ENCODE assay signal across 8 mouse cellular contexts in the genomic region with DNA sequence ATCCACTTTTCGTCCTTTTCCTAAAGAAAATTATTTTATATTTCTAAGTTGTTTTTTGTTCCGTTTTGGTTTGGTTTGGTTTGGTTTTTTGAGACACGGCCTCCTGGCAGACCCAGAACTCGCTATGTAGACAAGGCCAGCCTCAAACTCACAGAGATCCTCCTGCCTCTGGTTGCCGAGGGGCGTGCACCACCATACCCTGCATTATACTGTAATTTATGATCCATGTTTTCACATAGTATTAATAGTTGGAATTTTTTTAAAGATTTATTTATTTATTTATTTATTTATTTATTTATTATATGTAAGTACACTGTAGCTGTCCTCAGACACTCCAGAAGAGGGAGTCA. TPM values are rescaled to one million over a fixed set of nuclear protein-coding genes. Genes with fewer than 3 reads are reported as not detected.
DNase-seq lines count a peak whose midpoint lies in the region; ATAC-seq and TF ChIP-seq lines count a peak whose summit lies in the region.

No protein-coding gene starts in this region.

- intact Hi-C loops in heart, postnatal 25 days (cut with DNase I), result loop anchor here (5.0 kb wide), 1 partner anchor 55 kb away; no protein-coding TSS in a partner anchor
- intact Hi-C loops in left cerebral cortex, postnatal 4 days (cut with DNase I), result no loop called here

- H3K4me3 ChIP-seq in heart, embryonic 16.5 days (ENCODE audit: low read length), result peak overlapping the region; percentile 89
- H3K4me3 ChIP-seq in bone marrow, adult 2 months (replicated peaks; ENCODE audit: control insufficient read depth, low read depth, low read length), result peak overlapping the region; percentile 96
- H3K4me3 ChIP-seq in hindbrain, embryonic 14.5 days (replicated peaks; ENCODE audit: low read length), result peak overlapping the region; percentile 65
- peak overlapping the region; percentile 69 for H3K4me3 ChIP-seq in midbrain, embryonic 14.5 days (replicated peaks; ENCODE audit: low read depth, low read length)

- 21% methylated on average over 6 of the region's 6 CpGs for WGBS in heart, embryonic 16.5 days
- 5% methylated on average over 6 of the region's 6 CpGs for WGBS in bone marrow, adult 2 months
- 22% methylated on average over 6 of the region's 6 CpGs for WGBS in hindbrain, embryonic 14.5 days
- WGBS in midbrain, embryonic 14.5 days, result 19% methylated on average over 6 of the region's 6 CpGs

- H3K4me2 ChIP-seq in heart, embryonic 16.5 days (ENCODE audit: low read depth, low read length), result peak overlapping the region; percentile 72
- H3K4me2 ChIP-seq in hindbrain, embryonic 14.5 days (replicated peaks), result peak overlapping the region; percentile 69
- peak overlapping the region; percentile 73 for H3K4me2 ChIP-seq in midbrain, embryonic 14.5 days (ENCODE audit: low read length)

- TF ChIP-seq POLR2A in bone marrow, adult 2 months (IDR thresholded peaks at IDR 0.05; ENCODE audit: borderline replicate concordance, control insufficient read depth, low read depth, low read length), result no peak

- TF ChIP-seq CTCF in bone marrow, adult 2 months (IDR thresholded peaks at IDR 0.05; ENCODE audit: control insufficient read depth, insufficient read depth, low read length), result no peak

- peak overlapping the region; percentile 70 for H3K9ac ChIP-seq in heart, embryonic 16.5 days (ENCODE audit: low read length)
- peak overlapping the region; percentile 83 for H3K9ac ChIP-seq in hindbrain, embryonic 14.5 days
- H3K9ac ChIP-seq in midbrain, embryonic 14.5 days (replicated peaks; ENCODE audit: low read length), result peak overlapping the region; percentile 76

- no peak for ATAC-seq in heart, embryonic 16.5 days (replicated peaks; ENCODE audit: extremely low read depth, insufficient read depth, low FRiP score)
- peak; percentile 47; the same call in 1 of the 2 replicates for ATAC-seq in hindbrain, embryonic 14.5 days (ENCODE audit: low FRiP score)
- ATAC-seq in midbrain, embryonic 14.5 days (ENCODE audit: low FRiP score, low TSS enrichment), result peak; percentile 48; the same call in 1 of the 2 replicates

- peaks cover 2% of the 10 kb centered on the region for H3K36me3 ChIP-seq in heart, embryonic 16.5 days (ENCODE audit: control insufficient read depth, insufficient read depth)
- H3K36me3 ChIP-seq in hindbrain, embryonic 14.5 days (replicated peaks; ENCODE audit: control insufficient read depth, insufficient read depth), result no peaks in the 10 kb centered on the region
- no peaks in the 10 kb centered on the region for H3K36me3 ChIP-seq in midbrain, embryonic 14.5 days (ENCODE audit: control insufficient read depth, insufficient read depth, low read length)

- H3K4me1 ChIP-seq in heart, embryonic 16.5 days (ENCODE audit: control insufficient read depth, insufficient read depth, low read length), result peaks cover 17% of the 10 kb centered on the region
- peaks cover 3% of the 10 kb centered on the region; the same call in 1 of the 2 replicates for H3K4me1 ChIP-seq in bone marrow, adult 2 months (ENCODE audit: control insufficient read depth, insufficient read depth, low read length)
- H3K4me1 ChIP-seq in hindbrain, embryonic 14.5 days (replicated peaks; ENCODE audit: control insufficient read depth, insufficient read depth, low read length), result peaks cover 8% of the 10 kb centered on the region; the same call in 1 of the 2 replicates
- H3K4me1 ChIP-seq in midbrain, embryonic 14.5 days (ENCODE audit: control insufficient read depth, insufficient read depth, low read length), result peaks cover 13% of the 10 kb centered on the region; the same call in 1 of the 2 replicates

- H3K9me3 ChIP-seq in heart, embryonic 16.5 days (replicated peaks; ENCODE audit: control insufficient read depth, low read length), result no peaks in the 10 kb centered on the region
- H3K9me3 ChIP-seq in hindbrain, embryonic 14.5 days (ENCODE audit: control insufficient read depth, low read length), result no peaks in the 10 kb centered on the region
- H3K9me3 ChIP-seq in midbrain, embryonic 14.5 days (ENCODE audit: control insufficient read depth, low read length), result no peaks in the 10 kb centered on the region

- DNase-seq in heart, postnatal 25 days (ENCODE audit: low spot score), result no peak
- no peak for DNase-seq in hindbrain, embryonic 14.5 days (ENCODE audit: low spot score)
- DNase-seq in midbrain, embryonic 14.5 days, result no peak
- no peak for DNase-seq in left cerebral cortex, postnatal 4 days
- DNase-seq in retina, embryonic 14.5 days (ENCODE audit: low spot score), result no peak
- no peak for DNase-seq in layer of hippocampus, adult 18-20 months (ENCODE audit: low spot score in 2 of 2)

- no peaks in the 10 kb centered on the region for H3K27me3 ChIP-seq in heart, embryonic 16.5 days (ENCODE audit: control insufficient read depth, insufficient read depth, low read length)
- H3K27me3 ChIP-seq in hindbrain, embryonic 14.5 days (ENCODE audit: control insufficient read depth, insufficient read depth, low read length), result no peaks in the 10 kb centered on the region
- no peaks in the 10 kb centered on the region for H3K27me3 ChIP-seq in midbrain, embryonic 14.5 days (ENCODE audit: control insufficient read depth, insufficient read depth, low read length)

- peak overlapping the region; percentile 96 for H3K27ac ChIP-seq in heart, embryonic 16.5 days (ENCODE audit: low read length)
- H3K27ac ChIP-seq in bone marrow, adult 2 months (ENCODE audit: control insufficient read depth, insufficient read depth, low read depth, low read length, poor library complexity), result no peak overlapping the region
- H3K27ac ChIP-seq in hindbrain, embryonic 14.5 days, result peak overlapping the region; percentile 93
- peak overlapping the region; percentile 95 for H3K27ac ChIP-seq in midbrain, embryonic 14.5 days (replicated peaks; ENCODE audit: low read depth, low read length)

RNA-seq across cellular contexts. Expression of a gene that starts 0.4 kb away (rescaled TPM):
- polyA plus RNA-seq in heart, embryonic 16.5 days (2015; fragmentation: Nextera tagmentation; extraction: Ambion mirVana), result 39.3 and 42.2 TPM in 2 replicates
- total RNA-seq in heart, postnatal 25 days (2021), result 10 to 100 TPM; 56.7 to 68.6 TPM
- polyA plus RNA-seq in bone marrow, adult 2 months (2011; ENCODE audit: insufficient read depth, insufficient read length, low replicate concordance, missing spikeins), result 4.8 and 6.3 TPM in 2 replicates
- polyA plus RNA-seq in hindbrain, embryonic 14.5 days (2014; fragmentation: Nextera tagmentation; extraction: Ambion mirVana), result 26.2 and 26.8 TPM in 2 replicates
- polyA plus RNA-seq in midbrain, embryonic 14.5 days (2014; fragmentation: Nextera tagmentation; extraction: Ambion mirVana), result 21.5 and 23.9 TPM in 2 replicates
- 10 to 100 TPM; 41.5 to 52.4 TPM for total RNA-seq in left cerebral cortex, postnatal 4 days (2021)
- total RNA-seq in layer of hippocampus, adult 18-20 months (2021), result 10 to 100 TPM; 74.4 to 80.6 TPM

RNA-seq across cellular contexts. Expression of a gene that starts 25.7 kb away (rescaled TPM):
- polyA plus RNA-seq in heart, embryonic 16.5 days (2015; fragmentation: Nextera tagmentation; extraction: Ambion mirVana), result 82.8 and 86.7 TPM in 2 replicates
- 10 to 100 TPM; 26.1 to 27.2 TPM for total RNA-seq in heart, postnatal 25 days (2021)
- polyA plus RNA-seq in bone marrow, adult 2 months (2011; ENCODE audit: insufficient read depth, insufficient read length, low replicate concordance, missing spikeins), result 48.8 and 72.4 TPM in 2 replicates
- 133 TPM in 2 replicates for polyA plus RNA-seq in hindbrain, embryonic 14.5 days (2014; fragmentation: Nextera tagmentation; extraction: Ambion mirVana)
- 145 and 148 TPM in 2 replicates for polyA plus RNA-seq in midbrain, embryonic 14.5 days (2014; fragmentation: Nextera tagmentation; extraction: Ambion mirVana)
- 10 to 100 TPM; 89.8 to 92.4 TPM for total RNA-seq in left cerebral cortex, postnatal 4 days (2021)
- total RNA-seq in layer of hippocampus, adult 18-20 months (2021), result 10 to 100 TPM; 76.9 to 81.5 TPM

RNA-seq across cellular contexts. Expression of a gene that starts 40.9 kb away (rescaled TPM):
- 1,049 and 1,143 TPM in 2 replicates for polyA plus RNA-seq in heart, embryonic 16.5 days (2015; fragmentation: Nextera tagmentation; extraction: Ambion mirVana)
- total RNA-seq in heart, postnatal 25 days (2021), result 100 to 1,000 TPM; 914 to 924 TPM
- polyA plus RNA-seq in bone marrow, adult 2 months (2011; ENCODE audit: insufficient read depth, insufficient read length, low replicate concordance, missing spikeins), result 3.9 and 8.6 TPM in 2 replicates
- 2.5 and 2.9 TPM in 2 replicates for polyA plus RNA-seq in hindbrain, embryonic 14.5 days (2014; fragmentation: Nextera tagmentation; extraction: Ambion mirVana)
- 2.1 and 2.3 TPM in 2 replicates for polyA plus RNA-seq in midbrain, embryonic 14.5 days (2014; fragmentation: Nextera tagmentation; extraction: Ambion mirVana)
- total RNA-seq in left cerebral cortex, postnatal 4 days (2021), result 1 to 10 TPM; 1.6 TPM
- 10 to 100 TPM; 11.6 to 17.7 TPM for total RNA-seq in layer of hippocampus, adult 18-20 months (2021)

RNA-seq across cellular contexts. Expression of a gene that starts 47.1 kb away (rescaled TPM):
- polyA plus RNA-seq in heart, embryonic 16.5 days (2015; fragmentation: Nextera tagmentation; extraction: Ambion mirVana), result 197 and 201 TPM in 2 replicates
- total RNA-seq in heart, postnatal 25 days (2021), result 100 to 1,000 TPM; 145 to 152 TPM
- polyA plus RNA-seq in bone marrow, adult 2 months (2011; ENCODE audit: insufficient read depth, insufficient read length, low replicate concordance, missing spikeins), result 28.2 and 49.7 TPM in 2 replicates
- 186 and 224 TPM in 2 replicates for polyA plus RNA-seq in hindbrain, embryonic 14.5 days (2014; fragmentation: Nextera tagmentation; extraction: Ambion mirVana)
- 180 and 218 TPM in 2 replicates for polyA plus RNA-seq in midbrain, embryonic 14.5 days (2014; fragmentation: Nextera tagmentation; extraction: Ambion mirVana)
- 10 to 100 TPM; 90.3 to 93.2 TPM for total RNA-seq in left cerebral cortex, postnatal 4 days (2021)
- total RNA-seq in layer of hippocampus, adult 18-20 months (2021), result 10 to 100 TPM; 65.6 to 69.6 TPM

Comparison
In these comparisons a context has a peak if more than half of its experiments do, and no peak if none do; other contexts are left out.
1. RNA of a gene that starts 40.9 kb away (polyA plus RNA-seq): 1,049 to 1,143 TPM in heart, embryonic 16.5 days; 3.9 to 8.6 TPM in bone marrow, adult 2 months, 2.5 to 2.9 TPM in hindbrain, embryonic 14.5 days and 2.1 to 2.3 TPM in midbrain, embryonic 14.5 days; every median in the first group is over 100 times any median in the second.
2. Peak in every context shown above with its lines, with median percentiles within 50 percentile points of each other: H3K4me2 ChIP-seq, H3K4me3 ChIP-seq and H3K9ac ChIP-seq.